Mouse (Mus musculus): ENCODE results near the gene Ftcd.

DNA sequence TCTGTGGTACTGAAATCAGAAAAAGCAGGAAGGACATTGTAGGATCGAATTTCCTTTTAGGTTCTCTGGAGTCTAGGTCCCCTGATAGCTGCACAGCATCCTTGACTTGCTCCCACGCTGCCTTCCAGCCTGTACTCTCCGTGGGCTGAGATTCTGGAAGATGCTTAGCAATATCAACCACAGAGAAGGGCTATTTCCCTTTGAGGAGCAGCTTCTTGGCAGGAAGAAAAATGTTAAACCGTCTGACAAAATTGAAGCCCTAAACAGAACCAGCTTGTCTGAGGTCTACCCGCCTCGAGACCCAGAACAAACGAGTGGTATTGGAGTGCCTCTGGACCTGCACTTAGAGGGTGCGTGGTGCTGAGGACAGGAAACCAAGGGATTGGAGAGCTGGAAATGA is 57.2 kb downstream of the Ftcd start:
- TF ChIP-seq CTCF (IDR thresholded peaks at IDR 0.05) (no peak), EP300 (IDR thresholded peaks at IDR 0.05; ENCODE audit: insufficient read depth, low read depth, low read length) (no peak)
